Mouse (Mus musculus): ENCODE measurements at regions not wholly inside any gene's neighbourhood (a gene's known extent, or its start where the extent isn't known, plus 50 kb on each side); places are given as distances from the start of the nearest gene placed in this dataset.

DNA sequence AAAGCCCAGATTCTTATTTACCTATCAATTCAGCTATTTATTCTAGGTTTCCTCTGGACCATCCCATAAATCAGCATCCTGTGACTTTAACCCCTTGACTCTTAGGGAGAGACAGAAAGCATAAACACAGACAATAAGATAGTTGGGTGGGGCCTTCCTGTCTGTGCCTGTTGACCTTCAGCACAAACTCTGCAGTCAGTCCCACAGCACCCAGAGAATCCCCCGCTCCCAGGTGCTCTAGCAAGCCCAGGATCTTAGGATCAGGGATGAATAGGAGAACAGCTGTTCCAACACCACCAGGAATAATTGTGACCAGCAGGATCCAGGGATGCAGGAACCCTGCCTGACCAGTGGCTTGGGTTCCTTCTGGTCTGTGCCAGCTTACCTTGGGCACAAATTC, 107.8 kb downstream of the Basp1 start:
- WGBS: 57% methylated on average over 1 of the region's 1 CpGs
- no peak for ATAC-seq
- Histone ChIP-seq H3K4me2 (replicated peaks) (no peak overlapping the region), H3K36me3 (no peaks in the 10 kb centered on the region), H3K9me3 (no peaks in the 10 kb centered on the region), H3K27ac (no peak overlapping the region), H3K27me3 (replicated peaks) (no peaks in the 10 kb centered on the region), H3K4me1 (replicated peaks) (no peaks in the 10 kb centered on the region), H3K4me3 (replicated peaks) (no peak overlapping the region), H3K9ac (no peak overlapping the region)

GRCm38 (mm10) chr15:25303379-25303778, 110.2 kb downstream of the Basp1 start:
- Histone ChIP-seq H3K4me1 (replicated peaks) (no peaks in the 10 kb centered on the region), H3K27ac (no peak overlapping the region), H3K36me3 (no peaks in the 10 kb centered on the region), H3K4me2 (replicated peaks) (no peak overlapping the region), H3K27me3 (replicated peaks) (no peaks in the 10 kb centered on the region), H3K9me3 (no peaks in the 10 kb centered on the region), H3K9ac (no peak overlapping the region), H3K4me3 (replicated peaks) (no peak overlapping the region)
- no peak for ATAC-seq
- 77% methylated on average over 3 of the region's 3 CpGs for WGBS

DNA sequence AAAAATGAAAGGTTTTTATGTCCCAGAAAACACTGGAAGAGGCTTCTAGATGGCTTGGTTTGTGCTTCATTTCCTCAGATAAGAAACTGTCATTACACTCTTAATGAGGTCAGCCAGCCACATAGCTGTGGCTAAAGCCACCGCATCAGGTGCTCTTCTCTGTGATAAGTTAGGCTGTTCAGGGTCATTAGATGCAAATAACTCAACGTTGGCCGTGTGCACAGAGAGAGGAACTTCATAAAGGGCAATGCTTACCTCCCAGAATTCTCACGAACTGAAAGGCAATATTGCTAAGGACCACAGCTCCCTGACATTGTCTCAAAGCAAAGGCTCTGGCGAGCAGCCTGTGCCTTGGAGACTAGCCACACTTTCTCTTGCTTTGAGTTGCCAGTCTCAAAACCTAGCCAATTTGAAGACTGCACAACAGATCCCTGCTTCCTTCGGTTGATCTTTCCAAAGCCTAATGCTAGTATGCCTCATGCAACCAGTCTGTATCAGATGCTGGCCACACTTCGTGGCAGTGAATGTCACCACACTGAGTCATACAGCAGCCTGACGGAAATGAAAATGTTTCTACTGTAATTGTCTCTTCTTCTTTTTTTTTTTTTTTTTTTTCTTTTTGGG, 110.8 kb downstream of the Basp1 start:
- Histone ChIP-seq H3K9ac (no peak overlapping the region), H3K4me2 (replicated peaks) (no peak overlapping the region), H3K36me3 (no peaks in the 10 kb centered on the region), H3K27me3 (replicated peaks) (no peaks in the 10 kb centered on the region), H3K4me1 (replicated peaks) (no peaks in the 10 kb centered on the region), H3K4me3 (replicated peaks) (no peak overlapping the region), H3K27ac (no peak overlapping the region), H3K9me3 (no peaks in the 10 kb centered on the region)
- no peak for ATAC-seq
- WGBS: 62% methylated on average over 8 of the region's 8 CpGs

DNA sequence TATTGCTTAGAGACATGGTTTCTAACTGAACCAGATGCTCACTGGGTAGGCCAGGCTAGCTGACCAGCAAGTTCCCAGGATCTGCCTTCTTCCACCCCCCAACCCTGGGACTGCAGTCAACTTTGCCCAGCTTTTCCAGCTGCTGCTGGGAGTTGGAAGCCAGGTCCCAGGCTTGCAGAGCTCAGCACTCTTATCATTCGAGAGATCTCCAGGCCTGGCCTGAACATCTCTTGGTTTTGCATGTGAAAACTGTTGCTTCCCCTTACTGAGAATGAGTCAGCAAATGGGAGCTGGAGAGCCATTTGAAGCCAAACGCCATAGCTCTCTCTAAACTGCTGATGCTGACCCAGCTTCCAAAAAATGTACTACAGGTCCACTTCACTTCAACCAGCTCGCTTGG, 111.8 kb downstream of the Basp1 start:
- Histone ChIP-seq H3K4me2 (replicated peaks) (no peak overlapping the region), H3K9ac (no peak overlapping the region), H3K4me1 (replicated peaks) (no peaks in the 10 kb centered on the region), H3K4me3 (replicated peaks) (no peak overlapping the region), H3K9me3 (no peaks in the 10 kb centered on the region), H3K27ac (no peak overlapping the region), H3K36me3 (no peaks in the 10 kb centered on the region), H3K27me3 (replicated peaks) (no peaks in the 10 kb centered on the region)
- no peak for ATAC-seq
- WGBS: 51% methylated on average over 3 of the region's 3 CpGs

DNA sequence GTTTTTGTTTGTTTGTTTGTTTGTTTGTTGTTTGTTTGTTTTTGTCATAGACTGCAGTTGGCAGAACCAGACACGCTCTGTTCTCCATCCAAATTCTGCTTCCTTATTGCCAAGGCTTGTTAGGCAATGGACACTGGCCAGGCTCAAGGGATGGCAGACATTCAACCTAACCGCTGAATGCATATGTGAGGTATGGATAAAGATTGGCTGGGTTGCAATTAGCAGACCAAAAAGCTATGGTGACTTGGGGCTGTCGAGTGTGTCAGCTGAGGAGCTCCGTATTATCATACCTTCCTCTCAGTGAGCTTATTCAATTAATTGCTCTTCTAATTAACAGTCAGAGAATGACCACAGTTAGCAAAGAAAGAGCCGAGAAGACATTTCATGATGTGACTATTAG, 116.3 kb downstream of the Basp1 start:
- H3K9me3 ChIP-seq: no peaks in the 10 kb centered on the region
- ATAC-seq: no peak
- no peak overlapping the region for H3K4me3 ChIP-seq (replicated peaks)
- no peak overlapping the region for H3K9ac ChIP-seq
- no peak overlapping the region for H3K27ac ChIP-seq
- no peak overlapping the region for H3K4me2 ChIP-seq (replicated peaks)
- 84% methylated on average over 5 of the region's 5 CpGs for WGBS
- no peaks in the 10 kb centered on the region for H3K4me1 ChIP-seq (replicated peaks)
- H3K27me3 ChIP-seq (replicated peaks): no peaks in the 10 kb centered on the region
- no peaks in the 10 kb centered on the region for H3K36me3 ChIP-seq

GRCm38 (mm10) chr15:25296714-25297113, 116.8 kb downstream of the Basp1 start:
- Histone ChIP-seq H3K27me3 (replicated peaks) (no peaks in the 10 kb centered on the region), H3K9ac (no peak overlapping the region), H3K4me1 (replicated peaks) (no peaks in the 10 kb centered on the region), H3K4me3 (replicated peaks) (no peak overlapping the region), H3K27ac (no peak overlapping the region), H3K4me2 (replicated peaks) (no peak overlapping the region), H3K36me3 (no peaks in the 10 kb centered on the region), H3K9me3 (no peaks in the 10 kb centered on the region)
- ATAC-seq: no peak
- 87% methylated on average over 11 of the region's 11 CpGs for WGBS

GRCm38 (mm10) chr15:25295753-25296152, 117.8 kb downstream of the Basp1 start:
- Histone ChIP-seq H3K27me3 (replicated peaks) (no peaks in the 10 kb centered on the region), H3K27ac (no peak overlapping the region), H3K9me3 (no peaks in the 10 kb centered on the region), H3K9ac (no peak overlapping the region), H3K36me3 (no peaks in the 10 kb centered on the region), H3K4me1 (replicated peaks) (no peaks in the 10 kb centered on the region), H3K4me3 (replicated peaks) (no peak overlapping the region), H3K4me2 (replicated peaks) (no peak overlapping the region)
- no peak for ATAC-seq
- 95% methylated on average over 6 of the region's 6 CpGs for WGBS

GRCm38 (mm10) chr15:25291231-25291691, 122.3 kb downstream of the Basp1 start:
- H3K27ac ChIP-seq: no peak overlapping the region
- no peak overlapping the region for H3K4me2 ChIP-seq (replicated peaks)
- WGBS: 60% methylated on average over 10 of the region's 10 CpGs
- no peaks in the 10 kb centered on the region for H3K27me3 ChIP-seq (replicated peaks)
- H3K9ac ChIP-seq: no peak overlapping the region
- ATAC-seq: no peak
- H3K9me3 ChIP-seq: no peaks in the 10 kb centered on the region
- H3K4me1 ChIP-seq (replicated peaks): no peaks in the 10 kb centered on the region
- H3K36me3 ChIP-seq: no peaks in the 10 kb centered on the region
- no peak overlapping the region for H3K4me3 ChIP-seq (replicated peaks)

- Histone ChIP-seq H3K4me2 (replicated peaks) (no peak overlapping the region), H3K27ac (no peak overlapping the region), H3K27me3 (replicated peaks) (no peaks in the 10 kb centered on the region), H3K36me3 (no peaks in the 10 kb centered on the region), H3K4me1 (replicated peaks) (no peaks in the 10 kb centered on the region), H3K4me3 (replicated peaks) (no peak overlapping the region), H3K9ac (no peak overlapping the region), H3K9me3 (no peaks in the 10 kb centered on the region)
- no peak for ATAC-seq
- WGBS: 52% methylated on average over 3 of the region's 3 CpGs
Observed at GRCm38 (mm10) chr15:25287850-25288249, 125.7 kb downstream of the Basp1 start.

- H3K36me3 ChIP-seq: no peaks in the 10 kb centered on the region
- H3K9ac ChIP-seq: no peak overlapping the region
- ATAC-seq: peak; percentile 65
- WGBS: 54% methylated on average over 17 of the region's 17 CpGs
- no peak overlapping the region for H3K4me3 ChIP-seq (replicated peaks)
- H3K27me3 ChIP-seq (replicated peaks): no peaks in the 10 kb centered on the region
- H3K4me2 ChIP-seq (replicated peaks): no peak overlapping the region
- H3K9me3 ChIP-seq: no peaks in the 10 kb centered on the region
- H3K4me1 ChIP-seq (replicated peaks): no peaks in the 10 kb centered on the region
- no peak overlapping the region for H3K27ac ChIP-seq
Observed at GRCm38 (mm10) chr15:25284354-25285199, 129.0 kb downstream of the Basp1 start.

DNA sequence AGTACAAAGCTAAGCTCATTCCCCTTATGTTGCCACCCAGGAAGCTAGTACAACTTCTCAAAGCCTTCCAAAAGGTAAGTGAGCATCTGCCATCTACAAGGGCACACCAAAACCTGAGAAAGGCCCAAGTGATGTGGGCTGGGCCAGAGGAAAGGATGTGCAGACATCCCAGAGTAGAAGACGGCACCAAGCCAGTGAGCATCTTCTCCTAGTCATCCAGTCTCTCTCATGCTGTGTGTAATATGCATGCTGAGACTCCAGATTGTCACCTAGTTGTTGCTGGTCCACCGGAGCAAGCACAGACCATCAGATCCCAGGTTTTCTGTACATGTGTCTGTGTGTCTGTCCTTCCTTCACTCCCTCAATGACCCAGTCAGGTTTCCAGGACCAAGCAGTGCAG, 129.9 kb downstream of the Basp1 start:
- H3K4me3 ChIP-seq (replicated peaks): no peak overlapping the region
- no peak overlapping the region for H3K27ac ChIP-seq
- 94% methylated on average over 2 of the region's 2 CpGs for WGBS
- no peaks in the 10 kb centered on the region for H3K36me3 ChIP-seq
- H3K27me3 ChIP-seq (replicated peaks): no peaks in the 10 kb centered on the region
- H3K9ac ChIP-seq: no peak overlapping the region
- no peak for ATAC-seq
- H3K4me1 ChIP-seq (replicated peaks): no peaks in the 10 kb centered on the region
- no peaks in the 10 kb centered on the region for H3K9me3 ChIP-seq
- no peak overlapping the region for H3K4me2 ChIP-seq (replicated peaks)

- Histone ChIP-seq H3K27ac (no peak overlapping the region), H3K36me3 (no peaks in the 10 kb centered on the region)
- WGBS: 73% methylated on average over 9 of the region's 9 CpGs
Observed at GRCm38 (mm10) chr15:25282346-25282745, 131.2 kb downstream of the Basp1 start.

GRCm38 (mm10) chr15:25281942-25282341, 131.6 kb downstream of the Basp1 start:
- H3K4me2 ChIP-seq (replicated peaks): no peak overlapping the region
- H3K9ac ChIP-seq: no peak overlapping the region
- no peaks in the 10 kb centered on the region for H3K9me3 ChIP-seq
- H3K4me3 ChIP-seq (replicated peaks): no peak overlapping the region
- H3K27ac ChIP-seq: no peak overlapping the region
- no peaks in the 10 kb centered on the region for H3K36me3 ChIP-seq
- no peaks in the 10 kb centered on the region for H3K4me1 ChIP-seq (replicated peaks)
- H3K27me3 ChIP-seq (replicated peaks): no peaks in the 10 kb centered on the region
- ATAC-seq: no peak

More at GRCm38 (mm10) chr15:25282346-25282745, 131.2 kb downstream of the Basp1 start:
- H3K27me3 ChIP-seq (replicated peaks): no peaks in the 10 kb centered on the region
- no peak overlapping the region for H3K4me3 ChIP-seq (replicated peaks)
- no peak for ATAC-seq
- no peaks in the 10 kb centered on the region for H3K9me3 ChIP-seq
- H3K4me2 ChIP-seq (replicated peaks): no peak overlapping the region
- H3K9ac ChIP-seq: no peak overlapping the region
- H3K4me1 ChIP-seq (replicated peaks): no peaks in the 10 kb centered on the region
